Mouse (Mus musculus): ENCODE measurements around the gene Sel1l3.

The Sel1l3 gene

DNA sequence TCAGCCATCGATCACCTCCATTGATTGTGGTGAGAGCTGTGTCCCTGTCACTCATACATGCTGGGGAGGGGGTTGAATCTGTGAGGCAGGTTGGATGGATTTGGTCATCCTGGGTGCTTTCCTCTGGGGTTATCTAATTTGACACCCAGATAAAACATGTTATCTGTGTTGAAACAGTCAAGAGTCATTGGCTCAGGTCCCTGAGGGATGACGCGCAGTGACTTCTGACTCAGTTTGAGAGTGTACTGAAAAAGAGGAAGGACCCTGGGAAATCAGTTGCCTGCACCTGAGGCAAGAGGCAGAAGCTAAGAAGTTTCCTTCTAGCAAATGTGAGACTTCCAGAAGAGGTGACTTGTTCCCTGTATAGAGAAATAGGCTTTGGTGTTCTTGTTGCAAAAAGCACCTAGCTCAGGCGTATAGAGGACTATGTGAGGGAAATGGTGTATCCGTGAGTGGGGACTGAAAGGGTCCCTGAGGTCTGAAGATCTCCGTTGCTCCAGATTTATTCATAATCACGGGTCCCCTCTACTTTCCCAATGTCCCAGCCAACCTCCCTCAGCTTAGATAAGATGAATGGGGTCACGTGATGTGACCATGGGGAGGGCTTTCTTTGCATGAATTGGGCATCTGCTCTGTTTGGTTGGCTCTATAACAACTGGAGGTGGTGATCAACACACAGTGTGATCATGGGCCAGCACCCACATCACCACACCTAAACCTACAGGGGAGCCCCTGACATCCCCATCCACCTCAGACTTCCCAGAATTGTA is 73.4 kb downstream of the Sel1l3 start:
- no peak for DNase-seq (ENCODE audit: low spot score)

- DNase-seq (ENCODE audit: low spot score) = no peak
Measured at GRCm38 (mm10) chr5:53139566-53139965, 74.2 kb downstream of the Sel1l3 start.

GRCm38 (mm10) chr5:53139140-53139539 is 74.6 kb downstream of the Sel1l3 start:
- no peak for DNase-seq (ENCODE audit: low spot score)

DNA sequence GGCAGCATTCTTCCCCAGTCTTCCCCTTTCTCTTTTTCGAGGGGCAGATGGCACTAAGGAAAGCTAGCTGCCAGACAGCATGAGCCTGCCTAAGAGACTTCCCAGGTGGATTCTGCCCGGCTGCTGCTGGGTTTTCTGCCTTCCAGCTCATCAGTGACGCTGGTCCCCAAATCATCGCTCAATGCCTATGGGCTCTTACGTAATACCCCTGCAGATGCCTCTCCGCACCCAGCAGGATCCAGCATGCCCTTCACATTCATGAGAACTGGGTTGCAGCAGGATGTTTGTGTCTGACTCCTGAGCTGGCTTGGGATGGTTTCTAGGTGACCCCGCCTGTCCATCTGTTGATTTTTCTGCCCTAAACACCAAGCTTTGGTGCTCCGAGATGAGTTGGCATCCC is 75.7 kb downstream of the Sel1l3 start:
- no peak for DNase-seq (ENCODE audit: low spot score)

- DNase-seq (ENCODE audit: low spot score) = no peak
Measured at GRCm38 (mm10) chr5:53135984-53136383, 77.7 kb downstream of the Sel1l3 start.

- no peak for DNase-seq (ENCODE audit: low spot score)
Measured at GRCm38 (mm10) chr5:53134003-53134402, 79.7 kb downstream of the Sel1l3 start.

- DNase-seq (ENCODE audit: low spot score) = no peak
Measured at GRCm38 (mm10) chr5:53124701-53125100, 89.0 kb downstream of the Sel1l3 start.

- peak; percentile 53 for DNase-seq (ENCODE audit: low spot score)
Measured at GRCm38 (mm10) chr5:53123525-53124286, 90.0 kb downstream of the Sel1l3 start.

DNA sequence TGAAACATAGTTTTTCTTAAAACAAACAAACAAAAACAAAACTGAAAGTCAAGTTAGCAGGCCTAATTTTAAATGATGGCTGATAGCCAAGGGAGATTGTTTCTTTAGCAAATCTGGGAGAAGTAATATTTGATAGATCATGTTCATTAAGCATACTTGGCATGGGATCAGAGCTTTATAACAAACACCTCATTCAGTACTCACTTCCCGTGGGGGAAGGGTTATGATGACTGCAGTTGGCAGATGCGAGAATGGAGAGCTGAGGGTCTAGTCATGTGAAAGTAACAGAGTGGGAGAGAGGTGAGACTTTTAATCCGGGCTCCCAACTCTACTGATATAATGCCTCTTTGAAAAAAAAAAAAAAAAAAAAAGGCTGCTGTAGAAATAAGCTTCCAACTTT is 94.0 kb downstream of the Sel1l3 start:
- DNase-seq (ENCODE audit: low spot score) = no peak

DNA sequence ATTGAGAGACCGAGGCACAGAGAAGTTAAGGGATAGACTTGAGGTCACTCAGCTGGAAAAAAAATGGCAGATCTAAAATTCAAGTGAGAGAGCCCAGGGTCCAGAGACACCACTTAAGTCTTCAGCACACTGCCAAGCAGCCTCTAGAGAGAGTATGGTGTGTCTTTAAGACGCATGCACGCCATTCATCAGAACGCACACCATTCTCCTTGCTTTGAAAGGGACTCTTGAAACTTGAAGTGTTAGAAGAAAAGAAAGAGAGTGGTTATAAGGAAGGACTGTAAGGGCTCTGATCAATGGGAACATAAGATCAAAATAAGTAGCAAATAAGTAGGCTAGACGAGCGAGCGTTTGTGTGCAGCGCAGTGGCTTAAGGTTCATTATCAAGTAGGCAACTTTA is 95.5 kb downstream of the Sel1l3 start:
- no peak for DNase-seq (ENCODE audit: low spot score)

DNA sequence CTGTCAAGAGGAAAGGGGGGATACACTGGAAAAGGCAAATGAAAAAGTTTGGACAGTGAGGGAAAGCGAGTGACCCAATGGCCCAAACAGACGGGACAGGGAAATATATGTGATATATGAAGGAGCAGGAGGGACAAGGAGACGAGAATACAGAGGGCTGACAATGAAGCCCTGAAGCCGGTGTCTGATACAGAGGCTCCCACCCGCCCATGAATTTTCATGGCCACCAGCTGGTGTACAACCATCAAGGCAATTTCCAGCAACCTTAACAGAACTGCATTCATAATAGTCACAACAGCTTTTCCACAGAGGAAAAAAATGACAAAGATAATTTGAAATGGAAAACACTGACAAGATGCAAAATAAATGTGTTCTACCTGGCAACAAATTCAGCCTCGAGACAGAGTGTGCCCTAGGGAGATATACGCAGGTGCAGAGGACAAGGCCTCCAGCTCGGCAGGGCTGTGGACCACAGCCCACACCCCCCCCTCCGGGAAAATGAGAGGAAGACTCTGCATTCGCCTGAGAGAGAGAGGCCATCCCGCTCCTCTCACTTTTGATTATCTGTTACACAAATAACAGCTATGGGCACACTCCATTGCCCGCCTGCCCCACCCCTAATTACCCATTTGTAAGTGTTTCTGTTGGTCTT is 99.0 kb downstream of the Sel1l3 start:
- DNase-seq (ENCODE audit: low spot score) = no peak

DNA sequence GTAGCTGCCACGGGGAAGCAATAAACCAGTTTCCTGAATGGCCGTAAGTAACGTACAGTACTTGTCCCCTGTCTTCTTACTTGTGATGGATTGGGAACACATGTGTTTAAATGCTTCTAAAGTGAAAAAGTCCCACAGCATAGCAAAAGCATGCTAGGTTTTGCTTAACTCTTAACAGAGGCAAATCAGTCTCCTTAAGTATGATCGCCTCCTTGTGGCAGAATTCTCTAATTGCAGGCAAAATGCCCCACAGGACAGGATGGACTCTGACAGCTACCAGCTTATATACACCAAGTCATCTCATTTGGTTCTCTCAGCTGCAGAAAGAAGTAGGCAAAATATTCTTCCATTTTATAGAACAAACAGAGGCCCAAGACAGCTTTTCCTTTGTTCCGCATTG is 100.8 kb downstream of the Sel1l3 start:
- no peak for DNase-seq (ENCODE audit: low spot score)

DNA sequence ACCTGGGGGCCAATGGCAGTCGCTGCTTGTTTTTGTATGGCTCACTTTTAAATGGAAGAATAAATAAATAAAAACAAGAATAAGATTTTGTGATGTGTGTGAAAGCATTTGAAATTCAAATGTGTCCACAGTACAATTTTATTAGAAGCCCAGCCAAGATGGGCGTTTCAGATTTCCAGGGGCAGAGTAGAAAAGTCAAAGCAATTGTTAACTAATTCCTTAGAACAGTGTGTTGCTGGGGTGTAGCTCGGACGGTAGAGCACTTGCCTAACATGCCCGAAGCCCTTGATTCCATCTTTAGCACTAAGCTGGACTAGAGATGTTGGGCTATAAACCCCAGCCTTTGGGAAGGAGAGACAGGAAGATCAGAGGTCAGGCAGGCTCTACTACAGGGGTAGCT is 102.7 kb downstream of the Sel1l3 start:
- DNase-seq (ENCODE audit: low spot score) = no peak

GRCm38 (mm10) chr5:53110225-53110624 is 103.5 kb downstream of the Sel1l3 start:
- DNase-seq (ENCODE audit: low spot score) = no peak

DNA sequence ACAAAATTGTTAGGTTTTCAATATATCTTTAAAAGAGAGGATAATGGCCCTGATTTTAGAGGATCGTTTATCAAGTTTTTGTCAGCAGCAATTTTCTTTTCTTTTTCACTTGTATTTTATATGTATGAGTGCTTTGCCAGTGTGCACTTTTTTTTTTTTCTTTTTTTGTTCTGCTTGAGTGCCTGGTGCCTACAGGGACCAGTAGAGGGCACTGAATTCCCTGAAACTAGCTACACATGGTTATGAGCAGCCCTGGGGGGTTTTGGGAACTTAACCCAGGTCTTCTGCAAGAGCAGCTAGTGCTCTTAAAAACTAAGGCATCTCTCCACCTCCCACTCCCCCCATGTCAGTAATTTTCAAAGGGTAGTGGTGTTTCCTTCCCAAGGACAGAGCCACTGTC is 105.1 kb downstream of the Sel1l3 start:
- no peak for DNase-seq (ENCODE audit: low spot score)

- DNase-seq (ENCODE audit: low spot score) = no peak
Measured at GRCm38 (mm10) chr5:53108026-53108425, 105.7 kb downstream of the Sel1l3 start.

DNA sequence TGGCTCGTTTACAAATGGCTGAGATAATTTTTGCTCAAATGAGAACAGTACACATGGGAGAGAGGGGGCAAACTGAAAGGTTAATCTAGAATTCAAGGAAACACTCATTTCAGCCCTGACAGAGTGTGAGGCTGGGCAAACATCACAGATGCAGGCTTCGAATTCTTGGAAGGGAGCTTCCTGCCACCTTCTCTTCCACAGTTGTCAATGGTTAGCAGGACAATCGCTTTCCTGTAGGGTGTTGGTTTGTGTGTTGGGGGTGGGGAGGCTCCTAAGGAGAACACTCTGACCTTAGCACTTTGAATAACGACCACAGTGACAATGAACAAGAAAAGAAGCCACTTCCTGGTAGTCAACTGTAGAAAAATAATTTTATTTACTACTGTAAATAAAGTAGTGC is 107.0 kb downstream of the Sel1l3 start:
- DNase-seq (ENCODE audit: low spot score) = no peak

GRCm38 (mm10) chr5:53106125-53106524 is 107.6 kb downstream of the Sel1l3 start:
- DNase-seq (ENCODE audit: low spot score) = no peak

GRCm38 (mm10) chr5:53105716-53106115 is 108.0 kb downstream of the Sel1l3 start:
- DNase-seq (ENCODE audit: low spot score) = peak; percentile 47

GRCm38 (mm10) chr5:53104177-53104855 is 109.4 kb downstream of the Sel1l3 start:
- peak; percentile 46 for DNase-seq (ENCODE audit: low spot score)

GRCm38 (mm10) chr5:53101848-53102473 is 111.8 kb downstream of the Sel1l3 start:
- no peak for DNase-seq (ENCODE audit: low spot score)

DNA sequence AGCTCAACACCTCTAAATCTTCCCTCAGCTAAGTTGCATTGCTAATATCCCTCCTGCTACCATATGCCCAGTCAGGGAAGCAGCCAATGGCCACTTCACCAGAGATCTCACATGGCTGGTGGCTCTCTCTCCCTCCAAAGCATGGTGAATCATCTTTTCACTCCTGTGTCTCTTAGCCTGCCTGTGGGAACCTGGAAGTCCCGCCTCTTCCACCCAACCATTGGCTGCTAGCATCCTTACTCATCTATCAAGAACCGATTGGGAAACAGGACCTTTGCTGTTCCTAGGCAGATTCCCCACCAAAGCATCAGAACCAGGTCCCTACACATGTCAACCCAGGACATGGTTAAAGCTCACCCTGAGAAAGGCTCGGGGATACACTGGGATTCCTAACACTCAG is 122.4 kb downstream of the Sel1l3 start:
- DNase-seq (ENCODE audit: low spot score) = no peak

All from urinary bladder, postnatal 14 days (tissue).